Mouse (Mus musculus) spleen, adult 2 months (tissue): Measurements from ENCODE around the gene Olfr965.

Experiments used
- CTCF ChIP-seq: fragments of 200-500 bp; IDR thresholded peaks from 2 replicates; pipeline ENCODE4 v1.5.1; 2011; ENCODE audit warnings: mild to moderate bottlenecking, inconsistent platforms; ENCODE audit not compliant: insufficient read depth, insufficient read length, insufficient replicate concordance; ENCODE audit errors: extremely low read depth
- POLR2A ChIP-seq: fragments of 200-500 bp; IDR thresholded peaks from 2 replicates; pipeline ENCODE4 v1.6.1; 2011; ENCODE audit warnings: low read depth, low read length, inconsistent platforms

DNA sequence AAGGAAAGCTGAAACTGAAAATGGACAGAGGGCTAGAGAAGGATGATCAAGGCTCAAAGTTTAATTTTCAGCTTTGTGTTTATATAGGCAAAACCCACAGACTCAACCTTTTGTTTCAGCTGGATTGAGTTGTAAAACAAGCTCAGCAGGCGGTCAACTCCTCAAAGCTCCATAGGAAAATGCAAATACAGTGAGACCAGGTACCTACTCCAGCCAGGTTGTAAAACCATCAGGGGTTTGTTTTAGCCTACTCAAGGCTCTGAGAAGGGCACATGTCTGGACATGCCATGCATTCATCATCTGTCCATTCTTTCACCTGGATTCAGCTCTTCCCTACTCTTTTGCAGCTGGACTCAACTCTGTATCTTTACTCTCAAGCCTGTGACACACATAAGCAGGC, 29.6 kb downstream of the Olfr965 start:
- TF ChIP-seq CTCF (no peak), POLR2A (no peak)
